Mouse (Mus musculus) cortical plate, adult 2 months (tissue): Measurements from ENCODE around the gene Atad2b. TPM values are rescaled to one million over a fixed set of nuclear protein-coding genes. Genes with fewer than 3 reads are reported as not detected.

ENCODE experiments used
- H3K27ac ChIP-seq: fragments of 200-500 bp; 2 replicates; pipeline ENCODE4 v1.5.1; 2012; ENCODE audit warnings: low read length, control low read depth, inconsistent platforms; ENCODE audit not compliant: insufficient read depth
- H3K4me1 ChIP-seq: fragments of 200-500 bp; 2 replicates; pipeline ENCODE4 v1.6.1; 2011; ENCODE audit warnings: low read length; ENCODE audit not compliant: control insufficient read depth, insufficient read depth
- H3K4me3 ChIP-seq: fragments of 200-500 bp; 2 replicates; pipeline ENCODE4 v1.5.1; 2011; ENCODE audit warnings: mild to moderate bottlenecking, low read length, control low read depth; ENCODE audit not compliant: insufficient read depth
- CTCF ChIP-seq: fragments of 200-500 bp; IDR thresholded peaks from 2 replicates; pipeline ENCODE4 v1.5.1; 2011; ENCODE audit warnings: mild to moderate bottlenecking, control low read depth, low read length; ENCODE audit not compliant: insufficient read depth; ENCODE audit errors: extremely low read depth
- POLR2A ChIP-seq: fragments of 200-500 bp; IDR thresholded peaks from 2 replicates; pipeline ENCODE4 v1.6.1; 2011; ENCODE audit warnings: mild to moderate bottlenecking, low read length, control low read depth; ENCODE audit not compliant: insufficient read depth; ENCODE audit errors: extremely low read depth
- polyA plus RNA-seq: library from polyadenylated mRNA; depleted of rRNA; stranded (reverse); fragments of >200 nt; gene quantifications from 2 replicates; pipeline ENCODE4 v1.2.3, GENCODE M21; 2012; rRNA removed

Gene Atad2b
- 10.3 and 10.6 TPM in 2 replicates for polyA plus RNA-seq

GRCm38 (mm10) chr12:4916994-4917804, at the start of gene Atad2b:
TSS of gene Atad2b (plus strand) at chr12:4917353.
- 0 out of 2 replicates have a peak, but pooled peaks cover 1% of the 10 kb centered on the region for H3K4me1 ChIP-seq
- TF ChIP-seq POLR2A (peak; percentile 96), CTCF (peak; percentile 62)

DNA sequence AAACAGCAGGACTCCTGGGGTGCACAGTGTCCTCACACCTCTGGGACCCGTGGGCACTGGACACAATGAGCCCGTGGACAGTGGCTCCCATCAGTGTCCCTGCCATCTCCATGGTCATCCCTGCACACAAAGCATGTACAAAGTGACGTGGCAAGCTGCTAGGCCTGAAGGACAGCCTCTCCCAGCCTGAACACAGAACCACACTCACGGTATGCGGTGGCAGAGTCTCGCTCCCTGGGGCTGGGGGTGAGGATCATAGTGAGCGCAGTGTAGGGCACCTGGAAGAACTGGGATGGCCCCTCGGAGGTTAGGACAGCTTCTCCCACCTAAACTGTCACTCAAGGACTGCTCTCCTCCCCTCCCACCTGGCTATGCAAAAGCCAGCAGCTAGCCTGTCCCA, 48.2 kb upstream of the Atad2b start:
- Histone ChIP-seq H3K27ac (no peak overlapping the region), H3K4me1 (peaks cover 4% of the 10 kb centered on the region), H3K4me3 (no peak overlapping the region)
- TF ChIP-seq CTCF (no peak), POLR2A (no peak)

More at GRCm38 (mm10) chr12:4916994-4917804, at the start of gene Atad2b:
- Histone ChIP-seq H3K27ac (peak within 1 kb of the TSS; percentile 96), H3K4me3 (peak within 1 kb of the TSS; percentile 55)

DNA sequence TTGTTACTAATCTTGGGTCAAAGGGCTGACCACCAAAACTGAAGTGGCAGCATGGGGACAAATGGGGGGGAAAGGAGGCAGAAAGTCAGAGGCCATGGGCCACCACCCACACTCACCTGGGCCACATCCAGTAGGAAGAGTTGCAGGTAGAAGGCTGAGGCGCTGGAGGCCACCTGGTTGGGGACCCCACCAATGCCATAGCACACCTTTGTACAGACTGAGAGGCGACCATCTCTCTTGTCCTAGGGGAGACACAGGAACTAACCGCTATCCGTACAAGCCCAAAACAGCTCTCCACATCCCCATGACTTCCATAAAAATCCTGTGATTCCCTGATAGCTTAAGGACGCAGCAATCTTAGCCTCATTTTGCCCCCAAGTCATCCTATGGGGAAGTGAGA, 45.9 kb upstream of the Atad2b start:
- H3K27ac ChIP-seq = no peak overlapping the region
- H3K4me3 ChIP-seq = no peak overlapping the region
- H3K4me1 ChIP-seq = 0 out of 2 replicates have a peak, but pooled peaks cover 2% of the 10 kb centered on the region
- no peak for TF ChIP-seq POLR2A
- TF ChIP-seq CTCF = no peak

- Histone ChIP-seq H3K4me3 (no peak overlapping the region), H3K4me1 (0 out of 2 replicates have a peak, but pooled peaks cover 2% of the 10 kb centered on the region), H3K27ac (no peak overlapping the region)
- TF ChIP-seq POLR2A (no peak), CTCF (no peak)
Observed at GRCm38 (mm10) chr12:4872273-4872672, 44.9 kb upstream of the Atad2b start.

DNA sequence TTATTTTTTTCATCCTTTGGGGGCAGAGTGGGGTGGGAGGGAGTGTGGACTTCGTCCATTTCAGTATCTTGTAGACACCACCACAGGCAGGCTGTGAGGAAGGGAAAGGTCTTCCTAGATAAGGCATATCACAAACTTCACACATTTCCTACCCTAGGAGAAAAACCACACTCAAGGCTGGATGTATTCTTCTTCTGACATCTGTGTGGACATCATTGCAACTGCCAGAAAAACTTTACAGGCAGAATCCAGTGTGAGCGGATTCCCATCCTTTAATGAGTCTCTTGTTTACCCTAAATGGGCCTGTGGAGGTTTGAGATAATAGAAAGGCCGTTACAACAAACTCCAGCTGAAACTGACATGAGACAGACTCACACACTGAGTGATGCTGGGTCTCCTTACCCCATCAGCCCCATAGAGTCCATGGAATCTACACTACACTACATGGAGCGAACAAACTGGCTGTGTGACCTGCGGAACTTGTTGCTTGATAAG, 44.1 kb upstream of the Atad2b start:
- H3K4me1 ChIP-seq = 0 out of 2 replicates have a peak, but pooled peaks cover 2% of the 10 kb centered on the region
- no peak overlapping the region for H3K27ac ChIP-seq
- H3K4me3 ChIP-seq = no peak overlapping the region
- no peak for TF ChIP-seq CTCF
- TF ChIP-seq POLR2A = no peak

DNA sequence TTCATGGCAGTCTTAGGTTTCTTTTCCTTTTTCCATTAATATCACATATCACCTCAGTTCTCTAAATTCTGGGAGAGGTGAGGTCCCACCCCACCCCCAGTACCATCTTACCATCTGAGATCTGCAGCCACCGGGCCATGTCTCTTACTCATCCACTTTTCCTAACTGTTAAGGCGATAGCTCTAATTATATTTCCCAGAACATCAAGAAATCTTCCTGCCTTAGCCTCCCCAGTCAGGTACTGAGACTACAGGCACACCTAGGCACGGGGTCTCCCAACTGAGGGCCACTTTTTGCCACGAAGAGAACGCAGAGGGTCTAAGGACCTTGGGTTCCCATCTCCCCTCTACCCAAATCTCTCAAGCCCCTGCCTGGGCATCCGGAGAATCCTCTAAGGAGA, 43.6 kb upstream of the Atad2b start:
- TF ChIP-seq POLR2A (no peak), CTCF (no peak)
- no peak overlapping the region for H3K4me3 ChIP-seq
- H3K27ac ChIP-seq = no peak overlapping the region
- 0 out of 2 replicates have a peak, but pooled peaks cover 2% of the 10 kb centered on the region for H3K4me1 ChIP-seq

DNA sequence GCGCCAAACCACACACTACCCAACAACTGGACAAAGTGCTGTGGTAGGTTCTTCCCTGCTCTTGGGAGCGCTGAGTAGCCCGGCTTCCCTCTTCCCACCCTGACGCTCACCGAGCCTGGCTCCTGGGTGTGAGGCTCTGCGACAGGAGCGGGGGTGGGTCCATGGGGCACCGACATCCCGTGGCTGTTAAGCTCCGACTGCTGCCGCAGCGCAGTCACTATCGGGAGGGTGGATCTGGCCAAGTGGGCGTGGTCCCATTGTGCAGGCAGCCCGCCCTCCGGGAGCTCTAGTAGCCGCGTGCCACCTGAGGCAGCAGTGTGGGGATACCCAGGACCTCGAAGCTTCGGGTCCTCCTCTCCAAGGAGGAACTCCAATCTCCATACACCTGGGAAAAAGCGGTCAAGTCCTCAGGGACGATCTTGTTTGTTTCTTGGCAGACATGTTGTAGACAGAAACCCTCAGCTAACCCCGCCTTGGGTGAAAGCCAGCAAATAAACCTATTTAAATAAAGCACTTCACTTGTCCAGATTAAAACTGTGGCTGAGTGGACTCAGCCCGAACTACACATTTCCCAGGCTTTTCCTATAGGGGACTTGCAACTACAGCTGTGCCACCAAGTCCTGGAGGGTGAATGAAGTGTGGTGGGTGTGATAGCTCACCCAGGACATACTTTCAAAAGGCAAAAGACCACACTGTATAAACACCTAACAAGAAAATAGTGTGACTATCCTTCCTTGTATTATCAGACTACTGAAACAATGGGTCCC, 42.8 kb upstream of the Atad2b start, which contains the start of gene Mfsd2b:
TSS of gene Mfsd2b (minus strand) at position 199 of the 767 bp plus-strand sequence.
- Histone ChIP-seq H3K27ac (no peak within 1 kb of the TSS), H3K4me3 (no peak within 1 kb of the TSS), H3K4me1 (0 out of 2 replicates have a peak, but pooled peaks cover 2% of the 10 kb centered on the region)
- no peak for TF ChIP-seq CTCF
- TF ChIP-seq POLR2A = no peak

DNA sequence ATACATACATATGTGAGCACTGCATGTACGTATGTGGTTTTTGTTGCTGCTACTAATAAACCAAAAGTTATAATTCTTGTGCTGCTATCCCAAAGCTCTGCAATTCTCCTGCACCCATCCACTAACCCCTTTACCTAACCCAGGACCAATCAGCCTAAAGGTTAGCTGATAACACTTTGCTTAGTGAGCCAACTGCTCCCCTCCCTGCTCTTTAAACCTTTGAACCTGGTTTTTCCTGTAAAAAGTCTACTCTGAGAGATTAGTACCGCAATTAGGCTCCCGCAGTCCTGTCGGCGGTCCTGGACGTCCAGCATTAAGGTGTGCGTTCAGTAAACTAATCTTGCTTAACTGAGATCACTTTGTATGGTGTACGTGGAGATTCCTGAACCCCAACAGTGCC, 41.5 kb upstream of the Atad2b start:
- 0 out of 2 replicates have a peak, but pooled peaks cover 2% of the 10 kb centered on the region for H3K4me1 ChIP-seq
- H3K4me3 ChIP-seq = no peak overlapping the region

GRCm38 (mm10) chr12:4878296-4878783, 38.8 kb upstream of the Atad2b start:
- TF ChIP-seq POLR2A (no peak), CTCF (no peak)
- Histone ChIP-seq H3K4me3 (no peak overlapping the region), H3K27ac (no peak overlapping the region), H3K4me1 (0 out of 2 replicates have a peak, but pooled peaks cover 2% of the 10 kb centered on the region)

More for the DNA sequence above, 41.5 kb upstream of the Atad2b start:
- TF ChIP-seq POLR2A = no peak
- TF ChIP-seq CTCF = no peak
- no peak overlapping the region for H3K27ac ChIP-seq
